Comparison of ENCODE assay signal across 8 mouse cellular contexts in the genomic region with DNA sequence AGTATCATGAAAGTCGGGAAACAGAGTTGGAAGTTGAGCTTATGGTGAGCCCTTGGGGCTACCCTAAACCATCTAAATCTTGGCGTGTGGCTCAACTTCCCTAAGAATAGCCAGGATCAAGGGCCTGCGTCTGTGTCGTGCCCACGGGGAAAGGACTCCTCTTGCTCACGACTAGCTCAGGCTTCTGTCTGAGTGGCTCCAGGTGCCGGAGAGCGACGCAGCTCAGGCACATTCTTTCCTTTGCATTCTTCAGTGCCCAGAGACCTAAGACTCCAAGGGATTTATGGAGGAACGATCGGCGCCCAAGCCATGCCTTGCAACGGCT. TPM values are rescaled to one million over a fixed set of nuclear protein-coding genes. Genes with fewer than 3 reads are reported as not detected.
DNase-seq lines count a peak whose midpoint lies in the region; ATAC-seq and TF ChIP-seq lines count a peak whose summit lies in the region.

No protein-coding gene starts in this region.

- no peaks in the 10 kb centered on the region for H3K9me3 ChIP-seq in kidney, postnatal 0 days (replicated peaks; ENCODE audit: low read length)
- H3K9me3 ChIP-seq in embryonic facial prominence, embryonic 10.5 days, result no peaks in the 10 kb centered on the region
- no peaks in the 10 kb centered on the region for H3K9me3 ChIP-seq in intestine, postnatal 0 days (ENCODE audit: control insufficient read depth)
- H3K9me3 ChIP-seq in neural tube, embryonic 13.5 days, result no peaks in the 10 kb centered on the region

- no peaks in the 10 kb centered on the region for H3K27me3 ChIP-seq in kidney, postnatal 0 days (ENCODE audit: insufficient read depth, low read length)
- H3K27me3 ChIP-seq in embryonic facial prominence, embryonic 10.5 days (replicated peaks; ENCODE audit: low read depth, poor library complexity, severe bottlenecking), result no peaks in the 10 kb centered on the region
- no peaks in the 10 kb centered on the region for H3K27me3 ChIP-seq in intestine, postnatal 0 days (replicated peaks; ENCODE audit: control insufficient read depth, insufficient read depth, low read length)
- H3K27me3 ChIP-seq in neural tube, embryonic 13.5 days, result no peaks in the 10 kb centered on the region

- WGBS in kidney, postnatal 0 days, result under 1% methylated on average over 13 of the region's 13 CpGs
- under 1% methylated on average over 13 of the region's 13 CpGs for WGBS in embryonic facial prominence, embryonic 10.5 days
- WGBS in intestine, postnatal 0 days, result under 1% methylated on average over 13 of the region's 13 CpGs
- under 1% methylated on average over 13 of the region's 13 CpGs for WGBS in neural tube, embryonic 13.5 days

- no peak for TF ChIP-seq CTCF in kidney, postnatal 0 days (IDR thresholded peaks at IDR 0.05; ENCODE audit: low read depth)
- TF ChIP-seq CTCF in intestine, postnatal 0 days (IDR thresholded peaks at IDR 0.05; ENCODE audit: low read depth), result no peak

- peak; percentile 42 for ATAC-seq in kidney, postnatal 0 days (replicated peaks; ENCODE audit: low FRiP score, low read depth)
- ATAC-seq in intestine, postnatal 0 days, result peak; percentile 17; the same call in 1 of the 2 replicates
- ATAC-seq in neural tube, embryonic 13.5 days (ENCODE audit: low read depth), result peak; percentile 62

- H3K4me3 ChIP-seq in kidney, postnatal 0 days (replicated peaks; ENCODE audit: low read depth, low read length), result peak overlapping the region; percentile 89
- peak overlapping the region; percentile 99 for H3K4me3 ChIP-seq in embryonic facial prominence, embryonic 10.5 days
- H3K4me3 ChIP-seq in intestine, postnatal 0 days (ENCODE audit: low read depth, low read length), result peak overlapping the region; percentile 98
- H3K4me3 ChIP-seq in neural tube, embryonic 13.5 days, result peak overlapping the region; percentile 95

- H3K36me3 ChIP-seq in kidney, postnatal 0 days (ENCODE audit: insufficient read depth, low read length), result no peaks in the 10 kb centered on the region
- peaks cover 5% of the 10 kb centered on the region for H3K36me3 ChIP-seq in embryonic facial prominence, embryonic 10.5 days (replicated peaks)
- H3K36me3 ChIP-seq in intestine, postnatal 0 days (ENCODE audit: control insufficient read depth, insufficient read depth), result no peaks in the 10 kb centered on the region
- H3K36me3 ChIP-seq in neural tube, embryonic 13.5 days, result no peaks in the 10 kb centered on the region

- H3K27ac ChIP-seq in kidney, postnatal 0 days, result peak overlapping the region; percentile 100
- H3K27ac ChIP-seq in embryonic facial prominence, embryonic 10.5 days (replicated peaks), result peak overlapping the region; percentile 100
- peak overlapping the region; percentile 100 for H3K27ac ChIP-seq in intestine, postnatal 0 days (ENCODE audit: low read depth, low read length)
- H3K27ac ChIP-seq in neural tube, embryonic 13.5 days (replicated peaks), result peak overlapping the region; percentile 99

- H3K4me1 ChIP-seq in kidney, postnatal 0 days (replicated peaks; ENCODE audit: insufficient read depth, low read length), result no peaks in the 10 kb centered on the region
- H3K4me1 ChIP-seq in embryonic facial prominence, embryonic 10.5 days, result peaks cover 25% of the 10 kb centered on the region
- no peaks in the 10 kb centered on the region for H3K4me1 ChIP-seq in intestine, postnatal 0 days (replicated peaks; ENCODE audit: control insufficient read depth, insufficient read depth, low read length)
- peaks cover 25% of the 10 kb centered on the region for H3K4me1 ChIP-seq in neural tube, embryonic 13.5 days (replicated peaks)

- H3K9ac ChIP-seq in kidney, postnatal 0 days (ENCODE audit: low read depth, low read length), result peak overlapping the region; percentile 61; the same call in 1 of the 2 replicates
- peak overlapping the region; percentile 99 for H3K9ac ChIP-seq in intestine, postnatal 0 days (ENCODE audit: low read depth, low read length)
- peak overlapping the region; percentile 80 for H3K9ac ChIP-seq in neural tube, embryonic 13.5 days

- H3K4me2 ChIP-seq in kidney, postnatal 0 days (ENCODE audit: low read length), result peak overlapping the region; percentile 69
- peak overlapping the region; percentile 78 for H3K4me2 ChIP-seq in intestine, postnatal 0 days (replicated peaks; ENCODE audit: low read depth)
- peak overlapping the region; percentile 77 for H3K4me2 ChIP-seq in neural tube, embryonic 13.5 days

- DNase-seq in kidney, postnatal 0 days (ENCODE audit: low spot score), result no peak
- DNase-seq in kidney, postnatal 25 days, result no peak
- no peak for DNase-seq in embryonic facial prominence, embryonic 10.5 days (ENCODE audit: low spot score)
- DNase-seq in cerebellum, postnatal 4 days (ENCODE audit: low spot score in 2 of 2), result no peak
- DNase-seq in kidney, adult 18-20 months, result no peak
- no peak for DNase-seq in kidney, postnatal 4 days

RNA-seq across cellular contexts. Expression of a gene that starts 0.7 kb away (rescaled TPM):
- 42.5 and 44.6 TPM in 2 replicates for polyA plus RNA-seq in kidney, postnatal 0 days (2015; fragmentation: Nextera tagmentation; extraction: Ambion mirVana)
- 43.2 TPM in 2 replicates for polyA plus RNA-seq in embryonic facial prominence, embryonic 10.5 days (2016; fragmentation: Nextera tagmentation; extraction: Ambion mirVana)
- 25.1 and 25.6 TPM in 2 replicates for polyA plus RNA-seq in intestine, postnatal 0 days (2015; fragmentation: Nextera tagmentation; extraction: Ambion mirVana)
- 34.4 and 38.2 TPM in 2 replicates for polyA plus RNA-seq in neural tube, embryonic 13.5 days (2015; fragmentation: Nextera tagmentation; extraction: Ambion mirVana)
